In the genomic region with DNA sequence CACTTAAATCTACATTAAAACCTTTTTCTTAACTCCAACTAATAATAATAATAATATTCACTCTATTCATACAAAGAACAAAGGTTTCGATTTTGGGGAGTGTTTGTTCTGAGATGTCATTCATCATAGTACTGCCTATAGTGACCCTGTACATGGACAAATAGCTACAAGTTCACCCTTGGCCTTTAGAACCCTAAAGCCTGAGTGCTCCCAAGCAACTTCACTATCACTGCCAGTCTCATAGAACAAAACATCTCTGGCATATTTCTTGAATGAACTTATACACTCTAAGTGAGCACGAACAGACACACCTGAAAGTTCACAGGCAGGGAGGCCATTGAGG, we compare ENCODE assay signal across 27 mouse cellular contexts. TPM values are rescaled to one million over a fixed set of nuclear protein-coding genes. Genes with fewer than 3 reads are reported as not detected.
DNase-seq lines count a peak whose midpoint lies in the region; ATAC-seq and TF ChIP-seq lines count a peak whose summit lies in the region.
"Had no signal": no experiment of that assay in that cellular context is flagged by ENCODE, and none has a peak within 500 bp of the region (broad histone marks: within the 10 kb centered on the region; RNA-seq: fewer than 3 reads in every experiment).

No protein-coding gene starts in this region.

- TF ChIP-seq EP300 in liver, embryonic 14.5 days (IDR thresholded peaks at IDR 0.05; ENCODE audit: low read depth): no peak
- no peak for TF ChIP-seq EP300 in liver, postnatal 0 days (IDR thresholded peaks at IDR 0.05; ENCODE audit: low read depth)
- TF ChIP-seq EP300 in stomach, postnatal 0 days (optimal IDR thresholded peaks at IDR 0.05): no peak

- H3K9me3 ChIP-seq in liver, embryonic 12.5 days (replicated peaks): no peaks in the 10 kb centered on the region
- H3K9me3 ChIP-seq in liver, embryonic 11.5 days (ENCODE audit: control insufficient read depth, low read length): no peaks in the 10 kb centered on the region
- no peaks in the 10 kb centered on the region for H3K9me3 ChIP-seq in liver, embryonic 14.5 days (ENCODE audit: control insufficient read depth, low read length)
- H3K9me3 ChIP-seq in liver, postnatal 0 days (ENCODE audit: low read length): no peaks in the 10 kb centered on the region
- no peaks in the 10 kb centered on the region for H3K9me3 ChIP-seq in stomach, postnatal 0 days (ENCODE audit: control insufficient read depth, low read length)
- no peaks in the 10 kb centered on the region for H3K9me3 ChIP-seq in forebrain, embryonic 15.5 days
- no peaks in the 10 kb centered on the region for H3K9me3 ChIP-seq in embryonic facial prominence, embryonic 10.5 days
- H3K9me3 ChIP-seq: forebrain, embryonic 10.5 days; forebrain, embryonic 13.5 days; heart, embryonic 12.5 days; heart, embryonic 15.5 days; hindbrain, embryonic 10.5 days; hindbrain, embryonic 13.5 days had no signal

- TF ChIP-seq CTCF in liver, embryonic 14.5 days (IDR thresholded peaks at IDR 0.05; ENCODE audit: low read depth): no peak
- no peak for TF ChIP-seq CTCF in liver, postnatal 0 days (IDR thresholded peaks at IDR 0.05; ENCODE audit: low read depth)
- TF ChIP-seq CTCF in stomach, postnatal 0 days (IDR thresholded peaks at IDR 0.05; ENCODE audit: low read depth): no peak

- peaks cover 75% of the 10 kb centered on the region for H3K36me3 ChIP-seq in liver, embryonic 12.5 days
- H3K36me3 ChIP-seq in liver, embryonic 11.5 days (ENCODE audit: control insufficient read depth, insufficient read depth, low read length): peaks cover 14% of the 10 kb centered on the region
- peaks cover 2% of the 10 kb centered on the region; the same call in 1 of the 2 replicates for H3K36me3 ChIP-seq in liver, embryonic 14.5 days (replicated peaks; ENCODE audit: control insufficient read depth, insufficient read depth, low read depth)
- H3K36me3 ChIP-seq in liver, postnatal 0 days (replicated peaks; ENCODE audit: insufficient read depth, low read length): peaks cover 23% of the 10 kb centered on the region
- peaks cover 8% of the 10 kb centered on the region; the same call in 1 of the 2 replicates for H3K36me3 ChIP-seq in stomach, postnatal 0 days (ENCODE audit: control insufficient read depth, insufficient read depth, low read length)
- peaks cover 52% of the 10 kb centered on the region for H3K36me3 ChIP-seq in forebrain, embryonic 15.5 days
- H3K36me3 ChIP-seq in embryonic facial prominence, embryonic 10.5 days (replicated peaks): peaks cover 44% of the 10 kb centered on the region

- ATAC-seq in liver, embryonic 12.5 days: 0 out of 2 replicates have a peak, but pooled peaks have one; percentile 33
- no peak for ATAC-seq in liver, embryonic 11.5 days (replicated peaks; ENCODE audit: low FRiP score)
- peak; percentile 27; the same call in 1 of the 2 replicates for ATAC-seq in liver, embryonic 14.5 days (ENCODE audit: insufficient read depth)
- ATAC-seq in liver, postnatal 0 days: peak; percentile 81
- peak; percentile 25; the same call in 1 of the 2 replicates for ATAC-seq in stomach, postnatal 0 days (ENCODE audit: low FRiP score, low TSS enrichment)
- ATAC-seq in forebrain, embryonic 15.5 days (replicated peaks): no peak
- ATAC-seq: CD4-positive, CD25-positive, alpha-beta regulatory T cell, adult 4 months; forebrain, embryonic 13.5 days; forebrain, postnatal 0 days had no signal

- no peak for DNase-seq in liver, embryonic 11.5 days (ENCODE audit: low spot score)
- DNase-seq in liver, embryonic 14.5 days (ENCODE audit: low read depth in 3 of 3, low spot score in 3 of 3): no peak
- DNase-seq in liver, postnatal 0 days: no peak
- no peak for DNase-seq in stomach, postnatal 0 days (ENCODE audit: low spot score)
- DNase-seq in embryonic facial prominence, embryonic 10.5 days (ENCODE audit: low spot score): no peak
- DNase-seq in kidney, postnatal 14 days: no peak
- DNase-seq: adrenal gland, adult 2 months; adrenal gland, postnatal 14 days; cerebellum, adult 11 months; cerebellum, adult 2 months; cerebellum, postnatal 10 days; cerebellum, postnatal 36 days; embryo, embryonic 11 days; forebrain, postnatal 0 days; gastrocnemius, adult 2 months; gastrocnemius, postnatal 14 days; heart, postnatal 10 days; heart, postnatal 36 days had no signal

- no peak overlapping the region for H3K4me2 ChIP-seq in liver, embryonic 12.5 days
- H3K4me2 ChIP-seq in liver, embryonic 11.5 days: no peak overlapping the region
- H3K4me2 ChIP-seq in liver, embryonic 14.5 days (ENCODE audit: low read depth): no peak overlapping the region
- no peak overlapping the region for H3K4me2 ChIP-seq in liver, postnatal 0 days (ENCODE audit: low read depth, low read length)
- no peak overlapping the region for H3K4me2 ChIP-seq in stomach, postnatal 0 days (replicated peaks; ENCODE audit: low read depth)
- H3K4me2 ChIP-seq in forebrain, embryonic 15.5 days (replicated peaks): no peak overlapping the region
- H3K4me2 ChIP-seq: forebrain, embryonic 13.5 days; heart, embryonic 12.5 days; heart, embryonic 15.5 days; hindbrain, embryonic 13.5 days had no signal

- 62% methylated on average over 2 of the region's 2 CpGs for WGBS in liver, embryonic 12.5 days (ENCODE audit: insufficient replicate concordance)
- WGBS in liver, embryonic 11.5 days: 84% methylated on average over 2 of the region's 2 CpGs
- 55% methylated on average over 2 of the region's 2 CpGs for WGBS in liver, embryonic 14.5 days (ENCODE audit: insufficient replicate concordance)
- 56% methylated on average over 2 of the region's 2 CpGs for WGBS in liver, postnatal 0 days (ENCODE audit: insufficient replicate concordance)
- WGBS in stomach, postnatal 0 days: 64% methylated on average over 2 of the region's 2 CpGs
- 97% methylated on average over 2 of the region's 2 CpGs for WGBS in forebrain, embryonic 15.5 days
- WGBS in embryonic facial prominence, embryonic 10.5 days: 90% methylated on average over 2 of the region's 2 CpGs

- peaks cover 33% of the 10 kb centered on the region for H3K4me1 ChIP-seq in liver, embryonic 12.5 days
- no peaks in the 10 kb centered on the region; the same call in 1 of the 2 replicates for H3K4me1 ChIP-seq in liver, embryonic 11.5 days (replicated peaks; ENCODE audit: control insufficient read depth, insufficient read depth, low read length)
- H3K4me1 ChIP-seq in liver, embryonic 14.5 days (replicated peaks; ENCODE audit: control insufficient read depth in 2 of 2, insufficient read depth in 2 of 2, low read length in 1 of 2): peaks cover 0 to 17% of the 10 kb centered on the region in 2 experiments; a peak in 3 of 4 replicates
- H3K4me1 ChIP-seq in liver, postnatal 0 days (ENCODE audit: insufficient read depth): peaks cover 14% of the 10 kb centered on the region
- no peaks in the 10 kb centered on the region for H3K4me1 ChIP-seq in stomach, postnatal 0 days (replicated peaks; ENCODE audit: control insufficient read depth, insufficient read depth)
- no peaks in the 10 kb centered on the region for H3K4me1 ChIP-seq in forebrain, embryonic 15.5 days
- no peaks in the 10 kb centered on the region for H3K4me1 ChIP-seq in embryonic facial prominence, embryonic 10.5 days
- H3K4me1 ChIP-seq: forebrain, embryonic 10.5 days; forebrain, embryonic 13.5 days; heart, embryonic 12.5 days; heart, embryonic 15.5 days; hindbrain, embryonic 10.5 days; hindbrain, embryonic 13.5 days had no signal

- H3K4me3 ChIP-seq in liver, embryonic 12.5 days: no peak overlapping the region
- H3K4me3 ChIP-seq in liver, embryonic 11.5 days (ENCODE audit: low read depth, low read length): no peak overlapping the region
- no peak overlapping the region for H3K4me3 ChIP-seq in liver, embryonic 14.5 days (ENCODE audit: insufficient read depth in 1 of 2, low read depth in 2 of 2, low read length in 2 of 2)
- H3K4me3 ChIP-seq in liver, postnatal 0 days (ENCODE audit: low read depth, low read length): no peak overlapping the region
- no peak overlapping the region for H3K4me3 ChIP-seq in stomach, postnatal 0 days (ENCODE audit: low read depth, low read length)
- H3K4me3 ChIP-seq in forebrain, embryonic 15.5 days: no peak overlapping the region
- no peak overlapping the region for H3K4me3 ChIP-seq in embryonic facial prominence, embryonic 10.5 days
- H3K4me3 ChIP-seq: forebrain, embryonic 10.5 days; forebrain, embryonic 13.5 days; gastrocnemius, adult 2 months; heart, embryonic 12.5 days; heart, embryonic 15.5 days; hindbrain, embryonic 10.5 days; hindbrain, embryonic 13.5 days had no signal

- H3K27ac ChIP-seq in liver, embryonic 12.5 days: 0 out of 2 replicates have a peak overlapping the region, but pooled peaks have one; percentile 40
- no peak overlapping the region; the same call in 1 of the 2 replicates for H3K27ac ChIP-seq in liver, embryonic 11.5 days (ENCODE audit: low read depth, low read length)
- no peak overlapping the region for H3K27ac ChIP-seq in liver, embryonic 14.5 days
- peak overlapping the region; percentile 80 for H3K27ac ChIP-seq in liver, postnatal 0 days (ENCODE audit: low read depth)
- H3K27ac ChIP-seq in stomach, postnatal 0 days (replicated peaks): no peak overlapping the region
- H3K27ac ChIP-seq in forebrain, embryonic 15.5 days (replicated peaks): no peak overlapping the region
- H3K27ac ChIP-seq in embryonic facial prominence, embryonic 10.5 days (replicated peaks): no peak overlapping the region
- H3K27ac ChIP-seq: forebrain, embryonic 10.5 days; forebrain, embryonic 13.5 days; gastrocnemius, adult 2 months; heart, embryonic 15.5 days; hindbrain, embryonic 10.5 days; hindbrain, embryonic 13.5 days had no signal

- H3K27me3 ChIP-seq in liver, embryonic 12.5 days (replicated peaks): no peaks in the 10 kb centered on the region
- no peaks in the 10 kb centered on the region for H3K27me3 ChIP-seq in liver, embryonic 11.5 days (replicated peaks; ENCODE audit: control insufficient read depth, insufficient read depth, low read length)
- H3K27me3 ChIP-seq in liver, embryonic 14.5 days (ENCODE audit: control insufficient read depth, insufficient read depth, low read length): no peaks in the 10 kb centered on the region
- H3K27me3 ChIP-seq in liver, postnatal 0 days (ENCODE audit: insufficient read depth, low read length): no peaks in the 10 kb centered on the region
- no peaks in the 10 kb centered on the region for H3K27me3 ChIP-seq in stomach, postnatal 0 days (ENCODE audit: control insufficient read depth, insufficient read depth, low read length)
- H3K27me3 ChIP-seq in forebrain, embryonic 15.5 days: no peaks in the 10 kb centered on the region
- H3K27me3 ChIP-seq in embryonic facial prominence, embryonic 10.5 days (replicated peaks; ENCODE audit: low read depth, poor library complexity, severe bottlenecking): no peaks in the 10 kb centered on the region
- H3K27me3 ChIP-seq: forebrain, embryonic 13.5 days; heart, embryonic 12.5 days; heart, embryonic 15.5 days; hindbrain, embryonic 13.5 days had no signal

- H3K9ac ChIP-seq in liver, embryonic 12.5 days: no peak overlapping the region
- H3K9ac ChIP-seq in liver, embryonic 11.5 days (ENCODE audit: low read depth, low read length): no peak overlapping the region
- H3K9ac ChIP-seq in liver, embryonic 14.5 days (replicated peaks): no peak overlapping the region
- H3K9ac ChIP-seq in liver, postnatal 0 days (replicated peaks): no peak overlapping the region
- no peak overlapping the region for H3K9ac ChIP-seq in stomach, postnatal 0 days (ENCODE audit: low read length)
- no peak overlapping the region for H3K9ac ChIP-seq in forebrain, embryonic 15.5 days (replicated peaks)
- H3K9ac ChIP-seq: forebrain, embryonic 13.5 days; forebrain, postnatal 0 days; heart, embryonic 12.5 days; heart, embryonic 15.5 days; hindbrain, embryonic 13.5 days had no signal

RNA-seq across cellular contexts. Expression of a gene that starts 14.6 kb away (rescaled TPM):
- polyA plus RNA-seq in liver, embryonic 12.5 days (2016; fragmentation: Nextera tagmentation; extraction: Ambion mirVana): 107 and 111 TPM in 2 replicates
- 110 and 128 TPM in 2 replicates for polyA plus RNA-seq in liver, embryonic 11.5 days (2014; fragmentation: Nextera tagmentation; extraction: Ambion mirVana)
- 101 and 113 TPM in 2 replicates for polyA plus RNA-seq in liver, embryonic 14.5 days (2012; rRNA removed)
- polyA plus RNA-seq in liver, embryonic 14.5 days (2014; fragmentation: Nextera tagmentation; extraction: Ambion mirVana): 154 and 169 TPM in 2 replicates
- 306 and 316 TPM in 2 replicates for polyA plus RNA-seq in liver, postnatal 0 days (2015; fragmentation: Nextera tagmentation; extraction: Ambion mirVana)
- 0.41 and 0.96 TPM in 2 replicates for polyA plus RNA-seq in stomach, postnatal 0 days (2015; fragmentation: Nextera tagmentation; extraction: Ambion mirVana)
- polyA plus RNA-seq in forebrain, embryonic 15.5 days (2015; fragmentation: Nextera tagmentation; extraction: Ambion mirVana): 1.0 and 1.8 TPM in 2 replicates
- polyA plus RNA-seq in embryonic facial prominence, embryonic 10.5 days (2016; fragmentation: Nextera tagmentation; extraction: Ambion mirVana): 0.19 and 0.21 TPM in 2 replicates

Comparison
In these comparisons a context has a peak if more than half of its experiments do, and no peak if none do; other contexts are left out.
1. ATAC-seq: peak in liver, embryonic 12.5 days (single experiment), liver, embryonic 14.5 days (single experiment), liver, postnatal 0 days (single experiment) and stomach, postnatal 0 days (single experiment); none in liver, embryonic 11.5 days (single experiment) and forebrain, embryonic 15.5 days (single experiment).
2. H3K27ac ChIP-seq: peak in liver, embryonic 12.5 days (single experiment) and liver, postnatal 0 days (single experiment); none in liver, embryonic 11.5 days (single experiment), liver, embryonic 14.5 days (single experiment), stomach, postnatal 0 days (single experiment), forebrain, embryonic 15.5 days (single experiment) and embryonic facial prominence, embryonic 10.5 days (single experiment).
3. RNA of a gene that starts 14.6 kb away (polyA plus RNA-seq): 306 to 316 TPM in liver, postnatal 0 days, 101 to 169 TPM in liver, embryonic 14.5 days, 107 to 111 TPM in liver, embryonic 12.5 days and 110 to 128 TPM in liver, embryonic 11.5 days; 1.0 to 1.8 TPM in forebrain, embryonic 15.5 days, 0.41 to 0.96 TPM in stomach, postnatal 0 days and 0.19 to 0.21 TPM in embryonic facial prominence, embryonic 10.5 days; every median in the first group is over 10 times any median in the second.